Mouse (Mus musculus): ENCODE measurements around the gene Stat4. TPM values are rescaled to one million over a fixed set of nuclear protein-coding genes. Genes with fewer than 3 reads are reported as not detected.
A peak's percentile ranks its signal among the peaks of the same experiment; 100 is the strongest.

Stat4 gene
- total and polyA plus RNA-seq, 2 experiments from 2014 or later = 0.81 to 1.1 TPM

DNA sequence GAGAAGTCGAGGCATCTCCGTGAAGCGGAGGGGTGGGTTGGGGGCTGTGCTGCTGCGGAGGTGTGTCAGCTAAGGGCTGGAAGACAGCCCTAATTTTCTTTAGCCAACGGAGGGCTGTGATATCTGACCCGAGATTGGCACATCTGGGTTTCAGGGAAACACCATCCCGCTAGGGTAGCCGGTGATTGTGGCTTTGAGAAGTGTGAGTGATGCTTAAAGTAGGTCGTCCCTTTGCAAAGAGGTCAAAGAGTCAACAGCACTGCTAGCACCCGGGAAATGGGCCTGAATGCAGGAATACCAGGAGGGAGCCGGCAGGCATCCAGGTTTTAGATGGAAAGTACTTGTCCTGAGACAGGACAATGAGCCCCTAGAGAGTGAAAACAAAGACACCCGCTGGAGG lies 22.0 kb downstream of the Stat4 start:
- no peaks in the 10 kb centered on the region for H3K36me3 ChIP-seq (ENCODE audit: insufficient read depth)
- no peak for TF ChIP-seq CTCF (IDR thresholded peaks at IDR 0.05; ENCODE audit: low read depth)
- H3K4me3 ChIP-seq (ENCODE audit: low read depth, low read length) = peak overlapping the region; percentile 23
- H3K27me3 ChIP-seq (ENCODE audit: insufficient read depth, low read length) = no peaks in the 10 kb centered on the region
- H3K9me3 ChIP-seq (ENCODE audit: low read length) = no peaks in the 10 kb centered on the region
- H3K4me1 ChIP-seq (ENCODE audit: insufficient read depth) = no peaks in the 10 kb centered on the region; the same call in 1 of the 2 replicates
- ATAC-seq = no peak
- 4% methylated on average over 12 of the region's 12 CpGs for WGBS
- H3K9ac ChIP-seq = peak overlapping the region; percentile 22; the same call in 1 of the 2 replicates
- H3K27ac ChIP-seq (ENCODE audit: low read depth, low read length) = no peak overlapping the region
- no peak for DNase-seq
- peak overlapping the region; percentile 49 for H3K4me2 ChIP-seq (ENCODE audit: low read depth)

DNA sequence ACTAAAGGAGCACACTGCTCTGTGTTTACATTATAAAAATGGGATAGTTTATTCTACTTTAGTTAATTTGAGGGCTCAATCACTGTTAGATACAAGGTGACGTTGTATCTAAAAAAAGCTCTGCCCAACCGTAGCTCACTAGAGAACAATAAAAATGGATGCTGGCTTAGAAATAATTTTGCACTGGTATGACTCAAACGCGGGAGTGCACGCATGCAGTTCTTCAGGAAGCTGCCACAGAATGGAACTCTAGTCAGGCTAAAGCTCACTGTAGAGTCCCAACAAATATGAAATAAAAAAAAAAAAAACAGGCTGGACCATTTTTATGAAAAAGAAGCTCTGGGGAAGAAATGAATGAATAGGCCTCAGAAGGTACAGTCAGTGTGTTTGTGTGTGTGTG lies 23.8 kb downstream of the Stat4 start:
- DNase-seq = no peak
- WGBS = 83% methylated on average over 5 of the region's 5 CpGs
- H3K9me3 ChIP-seq (ENCODE audit: low read length) = no peaks in the 10 kb centered on the region
- TF ChIP-seq CTCF (IDR thresholded peaks at IDR 0.05; ENCODE audit: low read depth) = no peak
- H3K9ac ChIP-seq = no peak overlapping the region
- H3K27me3 ChIP-seq (ENCODE audit: insufficient read depth, low read length) = no peaks in the 10 kb centered on the region
- no peak overlapping the region for H3K4me3 ChIP-seq (ENCODE audit: low read depth, low read length)
- no peak overlapping the region for H3K27ac ChIP-seq (ENCODE audit: low read depth, low read length)
- no peak overlapping the region for H3K4me2 ChIP-seq (ENCODE audit: low read depth)
- H3K4me1 ChIP-seq (ENCODE audit: insufficient read depth) = no peaks in the 10 kb centered on the region; the same call in 1 of the 2 replicates
- ATAC-seq = no peak
- H3K36me3 ChIP-seq (ENCODE audit: insufficient read depth) = no peaks in the 10 kb centered on the region

DNA sequence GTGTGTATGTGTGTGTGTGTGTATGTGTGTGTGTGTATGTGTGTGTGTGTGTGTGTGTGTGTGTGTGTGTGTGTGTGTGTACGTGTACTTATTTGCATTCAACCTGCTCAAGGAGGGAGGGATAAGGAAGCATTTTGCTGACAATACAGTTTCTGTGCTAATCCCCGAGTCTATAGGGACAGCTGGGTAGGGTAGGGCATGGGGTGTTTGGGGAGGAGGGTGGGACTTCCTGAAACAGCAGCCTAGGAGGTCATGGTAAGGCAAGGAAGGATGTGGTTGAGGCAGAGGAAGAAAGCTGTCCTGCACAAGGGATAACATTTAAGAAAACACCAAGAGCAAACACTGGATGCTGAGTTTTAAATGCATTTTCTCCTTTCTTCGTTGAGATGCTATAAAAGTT lies 24.3 kb downstream of the Stat4 start:
- H3K9me3 ChIP-seq (ENCODE audit: low read length) = no peaks in the 10 kb centered on the region
- ATAC-seq (no peak), DNase-seq (no peak)
- 76% methylated on average over 3 of the region's 3 CpGs for WGBS
- no peak overlapping the region for H3K9ac ChIP-seq
- H3K4me2 ChIP-seq (ENCODE audit: low read depth) = no peak overlapping the region
- no peak for TF ChIP-seq CTCF (IDR thresholded peaks at IDR 0.05; ENCODE audit: low read depth)
- H3K27ac ChIP-seq (ENCODE audit: low read depth, low read length) = no peak overlapping the region
- H3K36me3 ChIP-seq (ENCODE audit: insufficient read depth) = no peaks in the 10 kb centered on the region
- H3K4me1 ChIP-seq (ENCODE audit: insufficient read depth) = no peaks in the 10 kb centered on the region; the same call in 1 of the 2 replicates
- no peak overlapping the region for H3K4me3 ChIP-seq (ENCODE audit: low read depth, low read length)
- no peaks in the 10 kb centered on the region for H3K27me3 ChIP-seq (ENCODE audit: insufficient read depth, low read length)

DNA sequence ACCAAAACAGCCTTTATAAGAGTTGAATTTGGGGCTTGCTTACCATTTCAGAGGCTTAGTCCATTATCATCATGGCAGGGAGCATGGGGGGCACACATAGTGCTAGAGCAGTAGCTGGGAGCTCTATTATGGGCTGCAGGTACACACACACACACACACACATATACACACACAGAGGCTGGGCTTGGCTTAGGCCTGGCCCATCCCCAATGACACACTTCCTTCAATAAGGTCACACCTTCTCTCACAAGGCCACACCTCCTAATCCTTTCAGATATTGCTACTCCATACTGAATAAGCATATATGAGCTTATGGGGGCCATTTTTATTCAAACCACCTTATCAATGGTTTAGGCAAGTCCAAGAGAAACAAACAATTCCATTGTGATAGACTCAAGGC lies 25.3 kb downstream of the Stat4 start:
- no peaks in the 10 kb centered on the region for H3K27me3 ChIP-seq (ENCODE audit: insufficient read depth, low read length)
- H3K27ac ChIP-seq (ENCODE audit: low read depth, low read length) = no peak overlapping the region
- no peak overlapping the region for H3K9ac ChIP-seq
- H3K4me3 ChIP-seq (ENCODE audit: low read depth, low read length) = no peak overlapping the region
- no peak overlapping the region for H3K4me2 ChIP-seq (ENCODE audit: low read depth)
- no peak for DNase-seq
- H3K9me3 ChIP-seq (ENCODE audit: low read length) = no peaks in the 10 kb centered on the region
- no peaks in the 10 kb centered on the region; the same call in 1 of the 2 replicates for H3K4me1 ChIP-seq (ENCODE audit: insufficient read depth)
- no peak for ATAC-seq
- H3K36me3 ChIP-seq (ENCODE audit: insufficient read depth) = no peaks in the 10 kb centered on the region
- TF ChIP-seq CTCF (IDR thresholded peaks at IDR 0.05; ENCODE audit: low read depth) = no peak

DNA sequence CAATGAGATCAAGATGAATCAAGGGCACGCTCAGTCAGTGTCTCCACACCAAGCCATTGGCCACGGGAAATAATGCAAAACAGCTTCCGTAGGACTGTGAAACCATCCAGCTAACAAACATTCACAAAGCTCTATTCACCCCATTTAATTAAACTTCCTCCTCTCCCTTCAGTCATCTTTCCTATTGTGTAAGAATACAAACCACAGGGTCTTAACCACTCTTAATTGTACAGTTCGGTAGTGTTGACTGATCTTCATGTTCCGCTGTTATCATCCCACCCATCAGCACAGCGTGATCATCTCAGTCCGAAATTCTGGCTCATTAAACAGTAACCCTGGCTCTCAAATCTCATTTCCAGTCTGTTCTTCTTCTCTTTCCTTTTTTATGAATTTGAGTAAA lies 25.8 kb downstream of the Stat4 start:
- no peak for DNase-seq
- Histone ChIP-seq H3K27me3 (ENCODE audit: insufficient read depth, low read length) (no peaks in the 10 kb centered on the region), H3K4me3 (ENCODE audit: low read depth, low read length) (no peak overlapping the region), H3K9ac (no peak overlapping the region), H3K27ac (ENCODE audit: low read depth, low read length) (no peak overlapping the region), H3K4me2 (ENCODE audit: low read depth) (no peak overlapping the region), H3K4me1 (ENCODE audit: insufficient read depth) (no peaks in the 10 kb centered on the region; the same call in 1 of the 2 replicates), H3K36me3 (ENCODE audit: insufficient read depth) (no peaks in the 10 kb centered on the region), H3K9me3 (ENCODE audit: low read length) (no peaks in the 10 kb centered on the region)
- TF ChIP-seq CTCF (IDR thresholded peaks at IDR 0.05; ENCODE audit: low read depth) = no peak
- no peak for ATAC-seq
- 67% methylated on average over 7 of the region's 7 CpGs for WGBS

DNA sequence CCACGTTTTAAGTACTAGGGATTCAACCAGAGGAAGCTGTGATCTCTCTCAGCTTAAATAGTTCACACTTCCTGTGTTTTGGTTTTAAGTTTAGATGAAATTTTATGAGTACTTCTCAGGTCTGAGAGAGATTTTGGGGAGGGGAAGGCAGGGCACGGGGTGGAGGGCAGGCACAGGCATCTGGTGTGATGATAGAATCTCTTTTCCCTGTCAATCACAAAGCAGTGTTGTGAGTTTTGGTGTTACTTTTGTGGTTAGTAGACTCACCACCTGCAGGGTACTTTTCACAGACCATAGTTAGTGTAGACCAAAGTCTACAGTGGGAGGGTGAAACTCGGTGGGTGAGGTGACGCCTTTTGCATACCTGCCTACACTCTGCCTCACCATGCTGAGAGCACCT lies 32.7 kb downstream of the Stat4 start:
- DNase-seq (no peak), ATAC-seq (no peak)
- no peaks in the 10 kb centered on the region for H3K9me3 ChIP-seq (ENCODE audit: low read length)
- H3K4me1 ChIP-seq (ENCODE audit: insufficient read depth) = no peaks in the 10 kb centered on the region
- H3K9ac ChIP-seq = no peak overlapping the region
- no peaks in the 10 kb centered on the region for H3K27me3 ChIP-seq (ENCODE audit: insufficient read depth, low read length)
- no peak for TF ChIP-seq CTCF (IDR thresholded peaks at IDR 0.05; ENCODE audit: low read depth)
- 84% methylated on average over 4 of the region's 4 CpGs for WGBS
- no peaks in the 10 kb centered on the region for H3K36me3 ChIP-seq (ENCODE audit: insufficient read depth)
- H3K27ac ChIP-seq (ENCODE audit: low read depth, low read length) = no peak overlapping the region
- H3K4me2 ChIP-seq (ENCODE audit: low read depth) = no peak overlapping the region
- H3K4me3 ChIP-seq (ENCODE audit: low read depth, low read length) = no peak overlapping the region

DNA sequence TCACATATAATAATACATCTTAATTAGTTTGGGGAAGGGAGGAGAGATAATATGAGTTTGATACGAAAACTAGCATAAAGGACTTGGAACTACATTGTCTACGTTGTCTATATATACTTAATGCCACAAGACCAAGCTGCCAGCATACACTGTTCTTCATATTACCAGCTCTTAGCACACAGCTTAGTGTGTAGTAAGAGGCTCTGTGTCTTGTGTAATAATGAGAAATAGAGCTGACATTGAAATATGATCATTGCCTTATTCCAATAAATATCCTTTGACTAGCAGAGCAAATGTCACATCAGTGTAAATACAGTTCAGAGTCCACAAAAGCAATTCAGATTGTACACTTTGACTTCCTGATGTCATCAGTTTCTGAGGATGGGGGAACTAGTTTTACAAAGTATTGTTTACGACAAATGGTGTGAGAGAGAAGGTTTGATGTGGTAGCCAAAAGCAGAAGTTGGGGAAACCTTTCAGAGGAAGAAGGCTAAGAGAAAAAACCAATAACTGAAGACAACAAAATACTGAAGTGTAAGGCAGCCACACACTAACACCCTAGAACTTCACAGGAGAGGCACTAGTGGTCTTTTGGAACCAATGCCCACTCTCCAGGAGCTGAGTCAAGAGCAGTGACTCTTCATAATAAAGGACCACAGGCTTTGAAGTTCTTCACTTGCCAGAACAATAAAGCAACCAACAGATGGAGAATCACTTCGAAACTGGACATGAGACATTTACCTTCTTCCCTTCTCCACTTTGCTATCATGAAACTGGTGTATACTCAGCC lies 35.2 kb downstream of the Stat4 start:
- TF ChIP-seq CTCF (IDR thresholded peaks at IDR 0.05; ENCODE audit: low read depth) = no peak
- H3K27me3 ChIP-seq (ENCODE audit: insufficient read depth, low read length) = no peaks in the 10 kb centered on the region
- no peak overlapping the region for H3K27ac ChIP-seq (ENCODE audit: low read depth, low read length)
- DNase-seq (no peak), ATAC-seq (no peak)
- H3K4me3 ChIP-seq (ENCODE audit: low read depth, low read length) = no peak overlapping the region
- no peak overlapping the region for H3K9ac ChIP-seq
- H3K36me3 ChIP-seq (ENCODE audit: insufficient read depth) = no peaks in the 10 kb centered on the region
- no peaks in the 10 kb centered on the region for H3K9me3 ChIP-seq (ENCODE audit: low read length)
- no peaks in the 10 kb centered on the region for H3K4me1 ChIP-seq (ENCODE audit: insufficient read depth)
- 89% methylated on average over 4 of the region's 4 CpGs for WGBS
- no peak overlapping the region for H3K4me2 ChIP-seq (ENCODE audit: low read depth)
